Mouse (Mus musculus) liver, embryonic 16.5 days (tissue): Measurements from ENCODE around the gene Vac14. TPM values are rescaled to one million over a fixed set of nuclear protein-coding genes. Genes with fewer than 3 reads are reported as not detected.

Experiments used
- ATAC-seq: fragments of 200-750 bp; cut with Nextera tagmentation; 2 replicates; pipeline ENCODE4 v1.8.0; 2017; ENCODE audit warnings: low read depth, mild to moderate bottlenecking, moderate number of reproducible peaks, moderate library complexity
- H3K27ac ChIP-seq: fragments of 300-500 bp; sonication (generic); 2 replicates; pipeline ENCODE4 v1.5.1; 2014; ENCODE audit warnings: mild to moderate bottlenecking, low read length
- H3K27me3 ChIP-seq: fragments of 300-500 bp; sonication (generic); 2 replicates; pipeline ENCODE4 v1.6.1; 2014; ENCODE audit warnings: low read depth, low read length, mixed read lengths; ENCODE audit not compliant: control insufficient read depth, insufficient read depth
- H3K36me3 ChIP-seq: fragments of 300-500 bp; sonication (generic); 2 replicates; pipeline ENCODE4 v1.6.1; 2014; ENCODE audit warnings: mild to moderate bottlenecking; ENCODE audit not compliant: control insufficient read depth, insufficient read depth
- H3K4me1 ChIP-seq: fragments of 300-500 bp; sonication (generic); 2 replicates; pipeline ENCODE4 v1.6.1; 2014; ENCODE audit warnings: low read depth, low read length, mixed read lengths; ENCODE audit not compliant: control insufficient read depth
- H3K4me2 ChIP-seq: fragments of 300-500 bp; sonication (generic); 2 replicates; pipeline ENCODE4 v1.6.1; 2014; ENCODE audit warnings: low read depth, low read length, mixed read lengths
- H3K4me3 ChIP-seq: fragments of 300-500 bp; sonication (generic); 2 replicates; pipeline ENCODE4 v1.5.1; 2014; ENCODE audit warnings: low read depth, mild to moderate bottlenecking, low read length
- H3K9ac ChIP-seq: fragments of 300-500 bp; sonication (generic); 2 replicates; pipeline ENCODE4 v1.6.1; 2014; ENCODE audit warnings: low read depth, low read length
- H3K9me3 ChIP-seq: fragments of 300-500 bp; sonication (generic); replicated peaks from 2 replicates; pipeline ENCODE4 v1.6.1; 2016; ENCODE audit warnings: low read length; ENCODE audit not compliant: control insufficient read depth
- WGBS: fragments of 180-500 bp; shearing (Covaris S2); extraction: QIAGEN DNeasy Blood & Tissue Kit; methylation state at CpG from one replicate; pipeline ENCODE4 v1.1.7; 2014; ENCODE audit not compliant: insufficient replicate concordance; 5-methylcytosine and 5-hydroxymethylcytosine counted together
- polyA plus RNA-seq: library from polyadenylated mRNA; unstranded; fragments of >200 nt; fragmentation: Nextera tagmentation; extraction: Ambion mirVana; gene quantifications from 2 replicates; pipeline ENCODE4 v1.2.1, GENCODE M21; 2015

Gene Vac14
- polyA plus RNA-seq, 1 experiment from 2014 or later, result 9.2 TPM

DNA sequence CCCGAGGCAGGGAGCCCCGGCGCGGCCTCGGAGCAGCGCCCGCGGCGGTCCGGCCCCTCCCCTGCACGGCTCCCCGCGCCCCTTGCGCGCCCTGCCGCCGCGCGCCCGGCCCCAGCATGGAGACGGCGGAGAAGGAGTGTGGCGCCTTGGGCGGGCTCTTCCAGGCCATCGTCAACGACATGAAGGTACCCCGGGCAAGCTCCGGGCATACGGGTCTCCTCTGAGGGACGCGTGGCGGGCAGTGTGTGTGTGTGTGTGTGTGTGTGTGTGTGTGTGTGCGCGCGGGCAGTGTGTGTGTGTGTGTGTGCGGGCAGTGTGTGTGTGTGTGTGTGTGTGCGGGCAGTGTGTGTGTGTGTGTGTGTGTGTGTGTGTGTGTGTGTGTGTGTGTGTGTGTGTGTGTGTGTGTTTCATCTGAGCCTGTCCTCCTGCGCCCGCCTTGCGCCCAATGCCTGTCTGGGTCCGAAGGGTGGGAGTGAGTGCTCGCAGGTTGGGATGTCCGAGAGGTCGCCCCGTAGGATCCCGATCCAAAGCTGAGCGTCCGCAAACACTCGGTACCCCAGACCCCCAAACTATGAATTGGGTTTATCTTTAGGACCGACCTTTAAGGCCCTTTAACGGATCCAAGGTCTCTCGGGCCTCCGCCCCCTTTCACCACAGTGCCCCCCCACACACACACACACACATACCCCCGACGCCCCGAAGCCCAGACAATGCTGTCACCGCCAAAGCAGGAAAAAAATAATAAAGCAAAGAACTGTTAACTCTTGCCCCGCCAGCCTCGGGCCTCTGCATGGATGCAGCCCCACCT, 103.4 kb downstream of the Vac14 start:
- Histone ChIP-seq H3K9ac (peak overlapping the region; percentile 40; the same call in 1 of the 2 replicates), H3K9me3 (no peaks in the 10 kb centered on the region), H3K4me2 (peak overlapping the region; percentile 58), H3K36me3 (no peaks in the 10 kb centered on the region), H3K27ac (no peak overlapping the region), H3K4me1 (no peaks in the 10 kb centered on the region; the same call in 1 of the 2 replicates), H3K27me3 (peaks cover 29% of the 10 kb centered on the region), H3K4me3 (peak overlapping the region; percentile 62)
- 3% methylated on average over 52 of the region's 59 CpGs for WGBS
- ATAC-seq, result peak; percentile 30

DNA sequence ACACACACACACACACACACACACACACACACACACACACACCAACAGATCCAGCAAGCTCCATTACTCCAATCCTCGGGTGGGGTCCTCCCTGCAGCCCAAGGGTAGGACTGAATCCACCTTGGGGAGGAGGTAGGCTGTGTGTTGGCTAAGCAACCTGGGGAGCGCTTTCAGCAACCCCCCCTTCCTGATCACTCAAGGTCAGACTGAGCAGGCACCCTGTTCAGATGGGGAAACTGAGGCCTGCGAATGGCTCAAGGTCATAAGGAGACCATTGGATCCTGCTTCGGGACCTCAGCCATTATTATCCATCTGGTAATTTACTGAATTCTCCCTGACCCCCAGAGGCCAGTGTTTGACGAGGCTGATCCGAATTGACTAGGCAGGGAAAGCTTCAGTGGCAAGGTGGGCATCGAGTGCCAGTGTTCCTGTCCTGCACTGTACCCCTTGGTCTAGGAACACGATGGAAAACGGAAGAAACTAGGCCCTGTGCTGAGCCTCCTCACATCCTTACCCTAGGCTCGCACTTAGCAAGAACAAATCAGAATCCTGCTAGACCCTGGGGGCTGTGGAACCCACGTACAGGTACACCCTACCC, 104.1 kb downstream of the Vac14 start:
- Histone ChIP-seq H3K27ac (no peak overlapping the region), H3K4me1 (no peaks in the 10 kb centered on the region; the same call in 1 of the 2 replicates)

DNA sequence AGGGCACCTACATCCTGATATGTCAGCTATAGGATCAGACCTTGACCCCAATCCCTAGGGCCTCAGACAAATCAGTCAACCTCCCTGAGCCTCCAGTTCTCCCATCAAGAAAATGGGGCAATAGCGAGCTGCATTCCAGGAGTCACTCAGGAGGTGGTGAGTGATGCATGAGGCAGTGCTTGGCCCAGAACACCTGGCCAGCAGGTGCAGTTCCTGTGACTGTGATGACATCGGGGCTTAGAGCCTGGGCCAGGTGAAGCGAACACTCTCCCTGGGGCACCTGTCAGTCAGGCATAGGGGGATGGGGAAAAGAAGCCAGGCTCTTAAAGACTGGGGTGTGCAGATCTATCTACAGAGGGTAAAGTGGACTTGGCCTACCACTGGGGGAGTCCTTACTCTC, 106.1 kb downstream of the Vac14 start:
- H3K9ac ChIP-seq, result no peak overlapping the region
- H3K36me3 ChIP-seq, result no peaks in the 10 kb centered on the region
- H3K4me2 ChIP-seq, result no peak overlapping the region
- H3K4me1 ChIP-seq, result no peaks in the 10 kb centered on the region; the same call in 1 of the 2 replicates
- no peaks in the 10 kb centered on the region for H3K9me3 ChIP-seq
- WGBS, result 51% methylated on average over 3 of the region's 3 CpGs
- no peak for ATAC-seq
- no peak overlapping the region for H3K4me3 ChIP-seq
- H3K27ac ChIP-seq, result no peak overlapping the region
- H3K27me3 ChIP-seq, result peaks cover 29% of the 10 kb centered on the region

More for the DNA sequence above, 104.1 kb downstream of the Vac14 start:
- H3K9me3 ChIP-seq, result no peaks in the 10 kb centered on the region
- H3K4me3 ChIP-seq, result peak overlapping the region; percentile 62
- no peak for ATAC-seq
- H3K4me2 ChIP-seq, result peak overlapping the region; percentile 58
- no peaks in the 10 kb centered on the region for H3K36me3 ChIP-seq
- WGBS, result 50% methylated on average over 11 of the region's 11 CpGs
- 0 out of 2 replicates have a peak overlapping the region, but pooled peaks have one; percentile 19 for H3K9ac ChIP-seq
- peaks cover 29% of the 10 kb centered on the region for H3K27me3 ChIP-seq

DNA sequence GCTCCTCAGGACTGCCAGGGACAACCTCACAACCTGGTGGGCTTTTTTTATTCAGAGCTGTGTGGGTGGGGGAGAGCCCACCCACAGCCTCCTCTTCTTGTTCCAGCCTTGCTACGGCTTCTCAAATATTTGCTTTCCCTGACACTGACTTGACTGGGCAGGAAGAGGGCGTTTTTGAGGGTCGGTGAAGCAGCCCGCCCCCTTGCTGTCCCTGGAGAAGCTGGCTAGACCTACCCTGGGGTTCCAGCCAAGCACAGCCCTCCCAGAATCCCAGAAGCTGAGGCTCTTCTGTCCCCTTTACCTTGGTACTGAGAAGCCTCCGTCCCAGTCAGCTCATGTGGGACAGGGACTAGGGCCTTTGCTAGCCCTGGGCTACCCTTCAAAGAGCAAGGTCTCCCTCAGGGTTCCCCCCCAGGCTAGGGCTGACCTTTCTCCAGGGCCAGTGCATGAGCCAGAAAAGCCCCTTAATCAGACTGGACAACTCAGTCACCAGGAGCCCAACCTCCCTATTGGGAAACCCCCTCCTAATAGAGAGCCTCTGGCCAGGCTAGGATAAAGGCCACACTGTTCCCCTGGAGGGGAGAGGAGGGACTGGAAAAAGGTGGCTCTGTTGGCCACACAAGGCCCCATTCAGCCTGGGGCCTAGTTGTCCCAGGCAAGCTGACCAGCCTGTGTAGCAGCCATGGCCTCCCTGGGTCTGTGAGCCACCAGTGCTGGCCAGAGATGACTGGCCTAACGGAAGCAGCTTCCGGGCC, 106.9 kb downstream of the Vac14 start:
- Histone ChIP-seq H3K4me1 (no peaks in the 10 kb centered on the region; the same call in 1 of the 2 replicates), H3K36me3 (no peaks in the 10 kb centered on the region), H3K27me3 (peaks cover 24% of the 10 kb centered on the region), H3K4me3 (no peak overlapping the region), H3K9me3 (no peaks in the 10 kb centered on the region), H3K4me2 (no peak overlapping the region), H3K27ac (no peak overlapping the region), H3K9ac (no peak overlapping the region)
- WGBS, result 51% methylated on average over 7 of the region's 7 CpGs
- ATAC-seq, result no peak

DNA sequence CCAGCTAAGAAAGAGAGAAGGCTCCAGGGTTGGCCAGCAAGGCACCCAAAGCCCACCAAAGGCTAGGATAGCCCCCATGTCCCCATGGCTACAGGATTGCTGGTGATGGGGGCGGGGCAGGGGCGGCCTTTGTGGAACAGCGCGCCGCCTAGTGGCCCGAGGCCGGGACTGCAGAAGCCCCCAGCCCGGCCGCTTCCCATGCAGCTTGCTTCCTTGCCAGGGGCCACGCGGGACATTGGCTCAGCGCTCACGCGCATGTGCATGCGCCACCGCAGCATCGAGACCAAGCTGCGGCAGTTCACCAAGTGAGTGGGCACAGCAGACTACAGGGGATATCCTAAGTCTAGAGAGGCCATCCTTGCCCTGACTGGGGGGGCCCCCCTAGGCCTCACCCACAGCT, 108.5 kb downstream of the Vac14 start:
- Histone ChIP-seq H3K36me3 (no peaks in the 10 kb centered on the region), H3K9ac (no peak overlapping the region), H3K4me3 (no peak overlapping the region), H3K27me3 (peaks cover 9% of the 10 kb centered on the region), H3K9me3 (no peaks in the 10 kb centered on the region), H3K4me2 (no peak overlapping the region), H3K27ac (no peak overlapping the region), H3K4me1 (no peaks in the 10 kb centered on the region; the same call in 1 of the 2 replicates)
- no peak for ATAC-seq
- 13% methylated on average over 18 of the region's 18 CpGs for WGBS

DNA sequence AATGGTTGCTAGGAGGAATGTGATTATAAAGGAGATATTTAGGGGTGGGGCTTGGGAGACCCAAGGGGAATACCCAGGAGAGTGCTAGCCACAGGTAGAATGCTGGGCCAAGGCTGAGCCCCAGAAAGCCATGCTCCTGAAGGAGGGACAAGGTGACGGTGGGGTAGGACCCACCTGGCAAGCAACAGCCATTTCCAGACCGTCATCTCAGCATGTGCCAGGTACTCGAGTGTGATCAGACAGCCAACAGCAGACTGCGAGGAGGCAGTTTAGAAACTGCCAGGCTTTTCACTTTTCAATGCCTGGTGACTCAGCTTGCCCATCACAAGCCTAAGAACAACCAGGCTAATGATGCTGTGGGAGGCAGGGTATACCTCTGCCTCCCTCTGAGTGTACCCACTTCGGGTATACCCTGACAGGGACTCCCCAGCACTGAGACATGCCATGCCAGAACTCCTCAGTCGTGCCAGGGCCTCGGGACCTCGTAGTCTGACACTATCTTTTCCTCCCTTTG, 113.0 kb downstream of the Vac14 start:
- ATAC-seq, result no peak

DNA sequence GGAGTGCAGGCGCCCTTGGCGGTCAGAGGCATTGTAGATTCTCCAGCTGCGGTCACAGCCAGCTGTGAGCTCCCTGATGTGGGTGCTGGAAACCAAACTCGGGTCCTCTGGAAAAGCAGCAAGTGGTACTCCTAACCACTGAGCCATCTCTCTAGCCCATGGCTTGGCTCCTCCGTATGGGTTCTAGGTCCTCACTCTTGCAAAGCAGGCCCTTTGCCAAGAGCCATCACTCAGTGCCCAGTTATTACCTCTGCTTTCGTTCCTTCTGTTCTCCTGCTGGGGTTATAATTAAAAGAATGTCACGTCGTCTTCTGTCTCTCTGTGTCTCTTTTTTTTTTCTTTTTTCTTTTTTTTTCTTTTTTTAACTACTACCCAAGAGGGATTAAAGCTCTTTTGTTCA, 114.7 kb downstream of the Vac14 start:
- 74% methylated on average over 8 of the region's 8 CpGs for WGBS
- H3K4me3 ChIP-seq, result no peak overlapping the region
- H3K9me3 ChIP-seq, result no peaks in the 10 kb centered on the region
- no peaks in the 10 kb centered on the region for H3K4me1 ChIP-seq
- H3K27ac ChIP-seq, result no peak overlapping the region
- no peaks in the 10 kb centered on the region for H3K27me3 ChIP-seq
- H3K36me3 ChIP-seq, result no peaks in the 10 kb centered on the region
- H3K4me2 ChIP-seq, result no peak overlapping the region
- ATAC-seq, result no peak
- H3K9ac ChIP-seq, result no peak overlapping the region

More for the DNA sequence above, 113.0 kb downstream of the Vac14 start:
- Histone ChIP-seq H3K9me3 (no peaks in the 10 kb centered on the region), H3K36me3 (no peaks in the 10 kb centered on the region), H3K4me1 (no peaks in the 10 kb centered on the region), H3K27ac (no peak overlapping the region), H3K9ac (no peak overlapping the region), H3K4me3 (no peak overlapping the region), H3K4me2 (no peak overlapping the region), H3K27me3 (no peaks in the 10 kb centered on the region)
- 59% methylated on average over 8 of the region's 8 CpGs for WGBS

DNA sequence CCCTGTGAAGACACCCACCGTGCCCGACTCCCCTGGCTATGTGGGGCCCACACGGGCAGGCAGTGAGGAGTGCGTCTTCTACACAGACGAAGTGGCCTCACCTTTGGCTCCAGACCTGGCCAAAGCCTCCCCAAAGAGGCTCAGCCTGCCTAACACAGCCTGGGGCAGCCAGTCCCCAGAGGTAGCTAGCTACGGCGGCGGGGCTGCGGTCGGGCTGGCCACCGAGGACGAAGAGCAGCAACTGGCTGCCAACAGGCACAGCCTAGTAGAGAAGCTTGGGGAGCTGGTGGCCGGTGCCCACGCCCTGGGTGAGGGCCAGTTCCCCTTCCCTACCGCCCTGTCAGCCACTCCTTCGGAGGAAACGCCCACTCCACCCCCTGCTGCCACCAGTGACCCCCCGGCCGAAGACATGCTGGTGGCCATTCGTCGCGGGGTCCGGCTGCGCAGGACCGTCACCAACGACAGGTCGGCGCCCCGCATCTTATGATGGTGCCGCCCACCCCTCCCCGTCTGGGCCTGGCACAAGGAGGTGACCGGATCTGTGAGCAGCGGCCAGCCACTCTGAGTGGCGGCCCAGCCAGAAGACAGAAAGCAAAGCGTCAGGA, 120.3 kb downstream of the Vac14 start:
- H3K4me2 ChIP-seq, result no peak overlapping the region
- no peak overlapping the region for H3K4me3 ChIP-seq
- ATAC-seq, result no peak
- H3K4me1 ChIP-seq, result no peaks in the 10 kb centered on the region
- WGBS, result 87% methylated on average over 35 of the region's 35 CpGs
- H3K27me3 ChIP-seq, result no peaks in the 10 kb centered on the region
- no peak overlapping the region for H3K27ac ChIP-seq
- no peak overlapping the region for H3K9ac ChIP-seq
- no peaks in the 10 kb centered on the region for H3K36me3 ChIP-seq
- H3K9me3 ChIP-seq, result no peaks in the 10 kb centered on the region
